Mouse (Mus musculus): Measurements from ENCODE around the gene Afap1l2. TPM values are rescaled to one million over a fixed set of nuclear protein-coding genes. Genes with fewer than 3 reads are reported as not detected.

Afap1l2 gene
- total and polyA plus RNA-seq, 3 experiments: 0.17 to 3.1 (median 0.44) TPM

GRCm38 (mm10) chr19:56935111-56935510, 72.9 kb downstream of the Afap1l2 start:
- Histone ChIP-seq H3K27me3 (replicated peaks) (no peaks in the 10 kb centered on the region), H3K79me2 (replicated peaks; ENCODE audit: control insufficient read depth, extremely low read depth, insufficient read depth, poor library complexity, severe bottlenecking) (no peaks in the 10 kb centered on the region), H3K36me3 (replicated peaks in 1 of 2; ENCODE audit: control insufficient read depth in 1 of 2, insufficient read depth in 1 of 2, low read length in 1 of 2) (no peaks in the 10 kb centered on the region), H3K4me1 (ENCODE audit: control insufficient read depth in 1 of 2, insufficient read depth in 2 of 2) (peaks cover 2 to 9% of the 10 kb centered on the region in 2 experiments; a peak in 3 of 4 replicates), H3K4me2 (ENCODE audit: insufficient read depth, low read depth, poor library complexity, severe bottlenecking) (no peak overlapping the region), H3K4me3 (replicated peaks in 1 of 3; ENCODE audit: low read depth in 2 of 3, low read length in 2 of 3, poor library complexity in 1 of 3) (no peak overlapping the region), H3K9me3 (replicated peaks; ENCODE audit: low read length) (peaks cover 4% of the 10 kb centered on the region), H3K27ac (ENCODE audit: insufficient read depth, low read depth) (no peak overlapping the region), H3K9ac (ENCODE audit: insufficient read depth, low read depth) (no peak overlapping the region)
- no peak for DNase-seq (ENCODE audit: extremely low read depth)
- no peak for TF ChIP-seq MXI1 (IDR thresholded peaks at IDR 0.05; ENCODE audit: low read depth, low read length)
- no peak for TF ChIP-seq CTCF (conservative IDR thresholded peaks at IDR 0.05 in 1 of 2, IDR thresholded peaks at IDR 0.05 in 1 of 2; ENCODE audit: low read depth in 2 of 2, low read length in 2 of 2)
- no peak for TF ChIP-seq GABPA (IDR thresholded peaks at IDR 0.05; ENCODE audit: insufficient replicate concordance, low read depth, low read length)
- no peak for TF ChIP-seq ZKSCAN1 (IDR thresholded peaks at IDR 0.05; ENCODE audit: borderline replicate concordance, low read depth, low read length)
- TF ChIP-seq TCF12 (IDR thresholded peaks at IDR 0.05; ENCODE audit: low read depth, low read length): no peak
- dilution Hi-C loops (cut with MboI; ENCODE audit: extremely low pct_ligation_motif_present, extremely low pct_unique_long_range_greater_than_20kb, low sequenced_read_pairs) (no loop called here), in situ Hi-C loops (cut with MboI; ENCODE audit: low pct_ligation_motif_present, low pct_unique_long_range_greater_than_20kb, low sequenced_read_pairs) (no loop called here)

GRCm38 (mm10) chr19:56933800-56934199, 74.2 kb downstream of the Afap1l2 start:
- no peak for DNase-seq (ENCODE audit: extremely low read depth)
- Histone ChIP-seq H3K4me3 (replicated peaks in 1 of 3; ENCODE audit: low read depth in 2 of 3, low read length in 2 of 3, poor library complexity in 1 of 3) (no peak overlapping the region), H3K4me1 (ENCODE audit: control insufficient read depth in 1 of 2, insufficient read depth in 2 of 2) (peaks cover 2 to 9% of the 10 kb centered on the region in 2 experiments; a peak in 3 of 4 replicates), H3K27ac (ENCODE audit: insufficient read depth, low read depth) (no peak overlapping the region), H3K36me3 (replicated peaks in 1 of 2; ENCODE audit: control insufficient read depth in 1 of 2, insufficient read depth in 1 of 2, low read length in 1 of 2) (no peaks in the 10 kb centered on the region), H3K9me3 (replicated peaks; ENCODE audit: low read length) (peaks cover 4% of the 10 kb centered on the region), H3K79me2 (replicated peaks; ENCODE audit: control insufficient read depth, extremely low read depth, insufficient read depth, poor library complexity, severe bottlenecking) (no peaks in the 10 kb centered on the region), H3K9ac (ENCODE audit: insufficient read depth, low read depth) (no peak overlapping the region), H3K4me2 (ENCODE audit: insufficient read depth, low read depth, poor library complexity, severe bottlenecking) (no peak overlapping the region), H3K27me3 (replicated peaks) (peaks cover 6% of the 10 kb centered on the region)
- dilution Hi-C loops (cut with MboI; ENCODE audit: extremely low pct_ligation_motif_present, extremely low pct_unique_long_range_greater_than_20kb, low sequenced_read_pairs): no loop called here
- TF ChIP-seq KAT2A (IDR thresholded peaks at IDR 0.05; ENCODE audit: insufficient replicate concordance, low read length): no peak
- TF ChIP-seq JUN (IDR thresholded peaks at IDR 0.05; ENCODE audit: insufficient read depth, low read depth, low read length): no peak
- in situ Hi-C loops (cut with MboI; ENCODE audit: low pct_ligation_motif_present, low pct_unique_long_range_greater_than_20kb, low sequenced_read_pairs): no loop called here

GRCm38 (mm10) chr19:56930029-56930428, 78.0 kb downstream of the Afap1l2 start:
- TF ChIP-seq IRF4 (IDR thresholded peaks at IDR 0.05; ENCODE audit: low read depth, low read length): no peak
- no peak for TF ChIP-seq TCF12 (IDR thresholded peaks at IDR 0.05; ENCODE audit: low read depth, low read length)
- no peak for TF ChIP-seq NELFE (IDR thresholded peaks at IDR 0.05; ENCODE audit: low read depth, low read length)
- peak; percentile 29 for TF ChIP-seq RAD21 (IDR thresholded peaks at IDR 0.05; ENCODE audit: low read depth, low read length)
- TF ChIP-seq KAT2A (IDR thresholded peaks at IDR 0.05; ENCODE audit: insufficient replicate concordance, low read length): no peak
- TF ChIP-seq ZNF384 (IDR thresholded peaks at IDR 0.05; ENCODE audit: low read depth, low read length): no peak
- peak in 1 of 2 experiments; percentile 33; a peak in 2 of 4 replicates for TF ChIP-seq CTCF (conservative IDR thresholded peaks at IDR 0.05 in 1 of 2, IDR thresholded peaks at IDR 0.05 in 1 of 2; ENCODE audit: low read depth in 2 of 2, low read length in 2 of 2)
- TF ChIP-seq RCOR1 (conservative IDR thresholded peaks at IDR 0.05; ENCODE audit: low read depth, low read length): no peak
- TF ChIP-seq TBP (conservative IDR thresholded peaks at IDR 0.05; ENCODE audit: low read depth, low read length): no peak
- no peak for TF ChIP-seq PAX5 (IDR thresholded peaks at IDR 0.05; ENCODE audit: low read length)
- peak; percentile 42 for TF ChIP-seq SMC3 (IDR thresholded peaks at IDR 0.05; ENCODE audit: low read depth, low read length)
- no peak overlapping the region for H3K4me2 ChIP-seq (ENCODE audit: insufficient read depth, low read depth, poor library complexity, severe bottlenecking)
- no peak overlapping the region for H3K9ac ChIP-seq (ENCODE audit: insufficient read depth, low read depth)
- no peaks in the 10 kb centered on the region for H3K9me3 ChIP-seq (replicated peaks; ENCODE audit: low read length)
- H3K36me3 ChIP-seq (replicated peaks in 1 of 2; ENCODE audit: control insufficient read depth in 1 of 2, insufficient read depth in 1 of 2, low read length in 1 of 2): no peaks in the 10 kb centered on the region
- no peak overlapping the region for H3K27ac ChIP-seq (ENCODE audit: insufficient read depth, low read depth)
- H3K4me1 ChIP-seq (ENCODE audit: control insufficient read depth in 1 of 2, insufficient read depth in 2 of 2): no peaks in the 10 kb centered on the region
- dilution Hi-C loops (cut with MboI; ENCODE audit: extremely low pct_ligation_motif_present, extremely low pct_unique_long_range_greater_than_20kb, low sequenced_read_pairs) (no loop called here), in situ Hi-C loops (cut with MboI; ENCODE audit: low pct_ligation_motif_present, low pct_unique_long_range_greater_than_20kb, low sequenced_read_pairs) (no loop called here)
- no peak overlapping the region for H3K4me3 ChIP-seq (replicated peaks in 1 of 3; ENCODE audit: low read depth in 2 of 3, low read length in 2 of 3, poor library complexity in 1 of 3)
- no peaks in the 10 kb centered on the region for H3K79me2 ChIP-seq (replicated peaks; ENCODE audit: control insufficient read depth, extremely low read depth, insufficient read depth, poor library complexity, severe bottlenecking)
- no peak for DNase-seq (ENCODE audit: extremely low read depth)
- H3K27me3 ChIP-seq (replicated peaks): peaks cover 12% of the 10 kb centered on the region
